Mouse (Mus musculus): ENCODE data around the gene Frmd8. TPM values are rescaled to one million over a fixed set of nuclear protein-coding genes. Genes with fewer than 3 reads are reported as not detected.
A peak's percentile ranks its signal among the peaks of the same experiment; 100 is the strongest.
"Not testable (repeated sequence)": the region's sequence is repeated elsewhere in the genome, so short reads cannot be mapped to it uniquely, and the experiment has no call there.

Gene Frmd8
- polyA plus RNA-seq, 1 experiment = 28.5 TPM

DNA sequence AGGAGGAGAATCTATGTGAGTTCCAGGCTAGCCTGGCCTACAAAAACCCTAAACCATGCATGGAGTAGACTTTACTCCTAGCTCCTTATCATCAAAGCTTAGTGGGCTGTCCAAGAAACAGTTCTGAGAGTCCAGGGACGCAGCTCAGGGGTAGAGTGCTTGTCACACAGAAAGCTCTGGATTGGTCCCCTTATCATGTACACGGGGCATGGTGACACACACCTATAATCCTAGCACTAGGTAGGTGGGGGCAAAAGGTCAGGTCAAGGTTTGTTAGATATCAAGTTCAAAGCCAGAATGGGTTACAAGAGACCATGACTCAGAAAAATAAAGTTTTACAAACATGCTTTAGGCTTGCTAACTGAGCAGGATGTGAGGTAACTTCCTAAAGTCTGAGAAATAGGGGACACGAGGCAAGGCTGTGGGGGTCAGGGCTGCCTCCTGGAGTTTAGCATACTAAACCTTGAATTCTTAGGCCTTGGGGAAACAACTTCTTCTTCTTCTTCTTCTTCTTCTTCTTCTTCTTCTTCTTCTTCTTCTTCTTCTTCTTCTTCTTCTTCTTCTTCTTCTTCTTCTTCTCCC lies 12.3 kb upstream of the Frmd8 start:
- Histone ChIP-seq H3K4me1 (peaks cover 41% of the 10 kb centered on the region), H3K4me3 (replicated peaks) (no peak overlapping the region), H3K27me3 (replicated peaks) (no peaks in the 10 kb centered on the region), H3K36me3 (replicated peaks; ENCODE audit: low read length) (peaks cover 73% of the 10 kb centered on the region), H3K9me3 (no peaks in the 10 kb centered on the region)
- TF ChIP-seq GATA1 (IDR thresholded peaks at IDR 0.05; ENCODE audit: borderline replicate concordance, low read length) = no peak
- no peak for TF ChIP-seq FLI1 (IDR thresholded peaks at IDR 0.05; ENCODE audit: low read length)

DNA sequence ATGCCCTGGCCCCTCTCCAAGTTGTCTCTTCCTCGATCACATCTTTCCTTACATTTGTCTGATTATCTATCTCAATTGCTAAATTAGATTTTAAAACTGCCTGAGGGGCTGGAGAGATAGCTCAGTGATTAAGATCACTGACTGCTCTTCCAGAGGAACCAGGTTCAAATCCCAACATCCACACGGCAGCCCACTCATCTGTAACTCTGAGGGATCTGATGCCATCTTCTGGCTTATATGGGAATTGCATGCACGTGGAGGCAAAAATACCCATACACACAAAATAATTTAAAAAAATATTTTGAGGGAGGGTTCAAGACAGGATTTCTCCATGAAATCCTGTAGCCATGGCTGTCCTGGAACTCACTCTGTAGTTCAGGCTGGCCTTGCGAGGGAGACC lies 10.8 kb upstream of the Frmd8 start:
- TF ChIP-seq FLI1 (IDR thresholded peaks at IDR 0.05; ENCODE audit: low read length) (no peak), GATA1 (IDR thresholded peaks at IDR 0.05; ENCODE audit: borderline replicate concordance, low read length) (no peak)
- Histone ChIP-seq H3K4me1 (peaks cover 37% of the 10 kb centered on the region), H3K36me3 (replicated peaks; ENCODE audit: low read length) (peaks cover 76% of the 10 kb centered on the region), H3K4me3 (replicated peaks) (no peak overlapping the region), H3K9me3 (no peaks in the 10 kb centered on the region), H3K27me3 (replicated peaks) (no peaks in the 10 kb centered on the region)

DNA sequence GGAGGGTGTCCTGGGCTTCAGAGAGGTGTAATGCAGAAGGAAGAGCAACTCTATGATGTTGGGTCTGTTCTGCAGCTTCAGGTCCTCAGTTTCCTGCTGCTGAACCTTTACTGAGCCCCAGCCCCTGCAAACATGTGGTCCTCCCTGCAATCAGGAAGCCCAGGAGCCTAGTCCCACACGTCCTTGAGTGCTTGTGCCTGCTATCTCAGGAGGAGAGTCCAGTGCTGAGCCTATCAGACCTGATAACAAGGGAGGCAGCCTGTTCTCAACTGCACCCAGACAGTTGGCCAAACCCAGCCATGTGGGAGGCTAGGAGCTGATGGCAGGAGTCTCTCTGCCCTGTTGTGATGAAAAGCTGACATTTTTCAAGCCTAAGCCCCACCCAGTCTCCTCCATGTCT lies 8.9 kb upstream of the Frmd8 start:
- no peaks in the 10 kb centered on the region for H3K9me3 ChIP-seq
- H3K4me1 ChIP-seq = peaks cover 56% of the 10 kb centered on the region
- no peak overlapping the region for H3K4me3 ChIP-seq (replicated peaks)
- H3K27me3 ChIP-seq (replicated peaks) = no peaks in the 10 kb centered on the region
- H3K36me3 ChIP-seq (replicated peaks; ENCODE audit: low read length) = peaks cover 83% of the 10 kb centered on the region
- TF ChIP-seq GATA1 (IDR thresholded peaks at IDR 0.05; ENCODE audit: borderline replicate concordance, low read length) (no peak), FLI1 (IDR thresholded peaks at IDR 0.05; ENCODE audit: low read length) (no peak)

DNA sequence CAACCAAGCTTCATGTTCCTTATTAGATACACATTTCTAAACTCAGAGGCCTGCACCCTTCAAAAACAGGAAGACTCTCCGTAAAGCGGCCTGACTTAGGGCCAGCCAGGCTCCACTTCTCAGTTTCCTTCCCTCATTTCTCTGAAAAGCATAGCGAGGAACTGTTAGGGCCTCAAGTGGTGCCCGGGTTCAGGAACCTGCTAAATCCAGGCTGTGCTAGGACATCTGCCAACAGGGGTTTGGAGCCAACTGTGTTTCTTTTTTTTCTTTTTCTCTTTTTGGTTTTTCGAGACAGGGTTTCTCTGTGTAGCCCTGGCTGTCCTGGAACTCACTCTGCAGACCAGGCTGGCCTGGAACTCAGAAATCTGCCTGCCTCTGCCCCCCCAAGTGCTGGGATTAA lies 7.0 kb upstream of the Frmd8 start:
- H3K9me3 ChIP-seq; H3K27me3 ChIP-seq (replicated peaks); H3K4me3 ChIP-seq (replicated peaks): not testable (repeated sequence)
- Histone ChIP-seq H3K4me1 (peaks cover 65% of the 10 kb centered on the region), H3K36me3 (replicated peaks; ENCODE audit: low read length) (peaks cover 75% of the 10 kb centered on the region)

DNA sequence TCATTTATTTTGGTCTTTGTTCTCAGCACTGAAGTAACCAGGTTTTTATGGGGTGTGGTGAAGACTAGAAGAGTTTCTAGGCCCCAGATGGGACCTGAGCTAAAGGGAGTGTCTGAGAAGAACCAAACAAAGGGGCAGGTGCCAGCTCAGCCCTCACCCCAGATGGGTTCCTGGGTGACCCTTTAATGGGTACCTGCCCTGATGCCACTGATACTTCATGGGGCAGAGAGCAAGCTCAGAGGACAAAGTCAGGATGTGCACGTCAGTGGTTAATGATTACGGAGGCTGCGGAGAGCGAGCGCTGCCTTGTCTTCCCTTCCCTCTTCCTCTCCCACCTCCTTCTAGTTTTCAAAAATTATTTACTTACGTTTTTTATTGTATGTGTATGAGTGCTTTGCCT lies 6.1 kb upstream of the Frmd8 start:
- no peaks in the 10 kb centered on the region for H3K27me3 ChIP-seq (replicated peaks)
- peaks cover 67% of the 10 kb centered on the region for H3K4me1 ChIP-seq
- TF ChIP-seq GATA1 (IDR thresholded peaks at IDR 0.05; ENCODE audit: borderline replicate concordance, low read length) (no peak), FLI1 (IDR thresholded peaks at IDR 0.05; ENCODE audit: low read length) (no peak)

DNA sequence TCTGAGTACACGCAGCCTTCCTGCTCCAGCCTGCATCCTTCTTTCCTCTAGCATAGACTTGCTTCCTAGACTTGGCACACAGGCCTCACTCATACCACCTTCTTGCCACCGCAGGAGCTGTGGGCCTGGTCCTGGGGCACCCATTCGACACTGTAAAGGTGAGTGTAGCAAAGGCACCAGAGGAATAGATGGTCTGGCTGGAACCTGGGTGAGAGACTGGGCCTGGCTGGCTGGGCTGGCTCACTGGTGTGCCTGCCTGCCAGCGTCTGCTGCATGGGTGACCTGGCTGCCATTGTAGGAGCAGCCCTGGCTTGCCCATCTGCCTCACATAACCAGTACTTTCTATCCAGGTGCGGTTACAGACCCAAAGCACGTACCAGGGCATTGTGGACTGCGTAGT lies 4.7 kb upstream of the Frmd8 start:
- Histone ChIP-seq H3K9me3 (no peaks in the 10 kb centered on the region), H3K36me3 (replicated peaks; ENCODE audit: low read length) (peaks cover 56% of the 10 kb centered on the region), H3K4me1 (peaks cover 73% of the 10 kb centered on the region), H3K4me3 (replicated peaks) (peak overlapping the region; percentile 77), H3K27me3 (replicated peaks) (no peaks in the 10 kb centered on the region)
- no peak for TF ChIP-seq GATA1 (IDR thresholded peaks at IDR 0.05; ENCODE audit: borderline replicate concordance, low read length)
- no peak for TF ChIP-seq FLI1 (IDR thresholded peaks at IDR 0.05; ENCODE audit: low read length)

More for the DNA sequence above, 6.1 kb upstream of the Frmd8 start:
- Histone ChIP-seq H3K4me3 (replicated peaks) (no peak overlapping the region), H3K36me3 (replicated peaks; ENCODE audit: low read length) (peaks cover 69% of the 10 kb centered on the region), H3K9me3 (no peaks in the 10 kb centered on the region)

DNA sequence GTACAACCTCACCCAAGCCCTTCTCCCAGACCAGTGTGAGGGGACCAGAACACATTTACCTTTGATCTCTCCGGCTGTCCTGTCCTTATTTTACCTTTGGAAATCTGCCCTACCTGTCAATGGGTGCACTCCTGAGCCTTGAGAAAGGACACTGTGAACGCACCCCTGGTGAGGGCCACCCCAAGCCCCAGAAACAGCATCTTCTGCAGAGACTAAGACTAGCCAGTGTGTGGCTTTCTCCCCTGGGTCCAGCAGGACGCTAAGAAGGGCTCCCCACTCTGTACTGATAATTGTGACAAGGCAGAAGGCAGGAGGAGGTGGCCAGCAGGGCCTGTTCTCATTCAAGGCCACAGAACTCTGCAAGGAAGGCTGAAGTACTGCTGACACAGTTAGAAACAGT lies 3.8 kb upstream of the Frmd8 start:
- TF ChIP-seq FLI1 (IDR thresholded peaks at IDR 0.05; ENCODE audit: low read length) = no peak
- no peak for TF ChIP-seq GATA1 (IDR thresholded peaks at IDR 0.05; ENCODE audit: borderline replicate concordance, low read length)
- H3K27me3 ChIP-seq (replicated peaks) = no peaks in the 10 kb centered on the region
- peak overlapping the region; percentile 91 for H3K4me3 ChIP-seq (replicated peaks)
- no peaks in the 10 kb centered on the region for H3K9me3 ChIP-seq
- H3K36me3 ChIP-seq (replicated peaks; ENCODE audit: low read length) = peaks cover 50% of the 10 kb centered on the region
- H3K4me1 ChIP-seq = peaks cover 74% of the 10 kb centered on the region

DNA sequence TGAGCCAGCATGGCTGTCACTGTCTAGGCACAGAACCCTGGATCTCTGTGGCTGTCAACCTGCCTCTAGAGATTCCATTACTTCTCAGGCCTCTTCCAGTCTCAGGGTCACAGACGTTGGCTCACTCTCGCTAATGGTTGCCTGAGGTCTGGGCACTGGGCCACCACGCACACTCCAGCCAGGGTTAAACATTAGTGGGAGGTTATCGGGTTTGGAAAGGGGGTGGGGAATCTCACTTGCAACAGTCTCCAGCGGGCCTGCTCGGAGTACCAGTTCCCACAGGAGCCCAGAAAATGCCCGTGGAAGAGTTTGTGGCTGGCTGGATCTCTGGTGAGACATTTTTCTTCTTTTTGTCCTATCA lies 3.3 kb upstream of the Frmd8 start:
- H3K9me3 ChIP-seq = no peaks in the 10 kb centered on the region
- TF ChIP-seq FLI1 (IDR thresholded peaks at IDR 0.05; ENCODE audit: low read length) (no peak), GATA1 (IDR thresholded peaks at IDR 0.05; ENCODE audit: borderline replicate concordance, low read length) (no peak)
- H3K4me3 ChIP-seq (replicated peaks) = peak overlapping the region; percentile 91
- peaks cover 50% of the 10 kb centered on the region for H3K36me3 ChIP-seq (replicated peaks; ENCODE audit: low read length)
- peaks cover 77% of the 10 kb centered on the region for H3K4me1 ChIP-seq
- no peaks in the 10 kb centered on the region for H3K27me3 ChIP-seq (replicated peaks)

DNA sequence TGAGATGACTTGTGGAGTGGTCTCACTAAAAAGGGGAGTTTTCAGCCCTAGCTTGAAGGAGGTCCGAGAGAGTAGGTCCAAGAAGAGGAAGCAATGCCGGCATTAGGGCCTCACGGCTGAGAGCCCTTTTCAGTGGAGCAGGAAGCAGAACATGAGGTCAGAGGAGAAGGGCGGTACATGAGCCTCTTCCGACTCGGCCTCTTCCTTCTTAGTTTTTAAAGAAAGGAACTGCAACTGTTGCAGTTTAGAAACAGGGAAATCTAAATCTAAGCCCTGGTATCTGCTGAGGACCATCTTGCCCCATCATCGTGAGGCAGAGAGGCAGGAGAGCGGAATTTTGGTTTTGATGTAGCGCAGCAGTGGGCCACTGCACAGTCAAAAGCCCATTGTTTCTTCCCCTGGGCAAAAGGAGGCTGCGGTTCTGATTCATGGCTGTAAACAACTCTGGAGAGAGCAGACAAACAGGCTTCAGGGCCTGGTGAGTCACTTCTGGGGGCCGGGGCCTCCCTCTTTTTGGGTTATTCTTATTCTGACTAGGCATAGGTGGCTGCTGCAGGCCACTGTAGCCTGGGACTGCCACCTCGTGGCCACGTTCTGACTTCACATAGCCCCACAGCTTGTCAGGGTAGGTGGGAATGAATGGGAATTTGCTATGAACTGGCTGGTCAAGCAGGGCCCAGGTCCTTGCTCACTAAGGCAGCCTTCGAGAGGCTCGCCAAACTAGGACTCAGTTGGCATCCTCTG lies 2.7 kb upstream of the Frmd8 start, which contains the start of gene Slc25a45:
Gene Slc25a45, plus strand, starts transcription at position 191 of the 744 bp plus-strand sequence.
- Histone ChIP-seq H3K27me3 (replicated peaks) (no peaks in the 10 kb centered on the region), H3K4me1 (peaks cover 82% of the 10 kb centered on the region), H3K36me3 (replicated peaks; ENCODE audit: low read length) (peaks cover 50% of the 10 kb centered on the region), H3K9me3 (no peaks in the 10 kb centered on the region), H3K4me3 (replicated peaks) (peak within 1 kb of the TSS; percentile 91)
- TF ChIP-seq GATA1 (IDR thresholded peaks at IDR 0.05; ENCODE audit: borderline replicate concordance, low read length) = no peak
- TF ChIP-seq FLI1 (IDR thresholded peaks at IDR 0.05; ENCODE audit: low read length) = no peak

DNA sequence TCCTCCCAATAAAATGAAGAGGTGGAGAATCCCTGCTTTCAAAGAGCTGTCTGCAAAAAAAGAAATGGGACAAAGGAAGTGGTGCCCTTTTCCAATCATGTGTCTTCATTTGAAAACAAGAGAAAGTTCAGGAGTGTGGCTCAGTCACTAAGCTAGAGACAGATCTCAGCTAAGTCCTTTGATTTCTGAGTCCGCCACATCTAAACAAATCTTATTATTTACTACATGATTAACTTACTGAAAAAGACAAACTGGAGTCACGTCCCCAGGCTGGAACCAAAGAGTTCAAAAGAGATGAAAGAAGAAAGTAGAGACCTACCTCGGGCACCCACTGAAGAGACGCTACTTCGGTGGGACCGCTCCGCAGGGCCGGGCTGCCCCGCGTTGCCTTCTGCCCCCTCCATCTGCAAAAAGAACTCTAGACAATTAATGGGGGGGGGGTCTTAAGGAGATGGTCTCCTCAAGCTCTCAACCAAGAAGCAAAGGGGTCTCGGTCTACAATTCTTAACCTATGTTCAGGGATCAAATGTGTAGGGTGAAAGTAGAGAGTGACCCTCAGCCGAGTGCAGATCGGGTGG lies 594 bp downstream of the Frmd8 start:
- H3K4me1 ChIP-seq = peaks cover 93% of the 10 kb centered on the region
- peaks cover 49% of the 10 kb centered on the region for H3K36me3 ChIP-seq (replicated peaks; ENCODE audit: low read length)
- no peaks in the 10 kb centered on the region for H3K27me3 ChIP-seq (replicated peaks)
- no peaks in the 10 kb centered on the region for H3K9me3 ChIP-seq
- H3K4me3 ChIP-seq (replicated peaks) = peak overlapping the region; percentile 99
- TF ChIP-seq GATA1 (IDR thresholded peaks at IDR 0.05; ENCODE audit: borderline replicate concordance, low read length) (no peak), FLI1 (IDR thresholded peaks at IDR 0.05; ENCODE audit: low read length) (no peak)

Measured in megakaryocyte, embryonic 14.5 days (primary cell).